Mouse (Mus musculus) urinary bladder, postnatal 25 days (tissue): ENCODE data around the gene Zc3h18.

Experiments
- DNase-seq: peaks from one replicate; pipeline ENCODE4 v3.0.0; 2022; ENCODE audit warnings: low spot score

Gene Zc3h18

DNA sequence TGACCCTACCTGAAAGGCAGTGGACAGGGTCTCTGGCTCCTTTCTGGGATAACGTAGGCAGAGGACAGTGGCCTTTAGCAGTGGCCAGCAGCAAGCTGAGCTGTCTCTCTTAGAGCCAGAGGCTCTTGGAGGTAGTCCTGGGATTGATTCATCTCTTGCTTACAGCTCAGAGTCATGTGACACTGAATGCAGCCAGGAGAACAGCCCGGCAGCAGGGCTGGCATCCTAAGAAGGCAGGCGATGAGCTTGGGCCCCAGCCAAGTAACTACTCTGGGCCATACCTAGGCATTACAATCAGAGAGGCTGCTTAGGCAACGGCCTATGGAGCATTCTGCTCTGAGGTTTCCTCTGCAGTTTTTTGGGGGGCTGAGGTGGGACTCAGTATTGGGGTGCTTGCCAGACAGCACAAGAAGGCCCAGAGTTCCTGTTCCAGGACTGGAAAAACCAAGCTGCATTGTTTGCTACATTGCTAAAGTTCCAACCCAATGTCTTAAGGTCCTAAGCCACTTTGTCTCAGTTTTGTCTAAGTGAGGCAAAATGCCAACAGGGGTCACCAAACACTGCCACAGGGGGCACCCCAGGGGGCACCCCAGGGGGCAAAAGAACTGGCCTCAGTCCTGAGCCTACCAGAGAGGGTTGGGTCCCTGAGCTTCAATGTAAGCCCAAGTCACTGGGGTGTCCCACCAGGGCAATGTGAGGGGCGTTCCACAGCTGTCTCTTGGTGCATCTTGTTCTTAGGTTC is 28.4 kb upstream of the Zc3h18 start:
- DNase-seq, result no peak

GRCm38 (mm10) chr8:122349357-122350297 is 26.8 kb upstream of the Zc3h18 start:
- DNase-seq, result no peak

GRCm38 (mm10) chr8:122350309-122351089 is 25.9 kb upstream of the Zc3h18 start:
- DNase-seq, result no peak

- no peak for DNase-seq
Measured at GRCm38 (mm10) chr8:122354157-122354556, 22.3 kb upstream of the Zc3h18 start.

DNA sequence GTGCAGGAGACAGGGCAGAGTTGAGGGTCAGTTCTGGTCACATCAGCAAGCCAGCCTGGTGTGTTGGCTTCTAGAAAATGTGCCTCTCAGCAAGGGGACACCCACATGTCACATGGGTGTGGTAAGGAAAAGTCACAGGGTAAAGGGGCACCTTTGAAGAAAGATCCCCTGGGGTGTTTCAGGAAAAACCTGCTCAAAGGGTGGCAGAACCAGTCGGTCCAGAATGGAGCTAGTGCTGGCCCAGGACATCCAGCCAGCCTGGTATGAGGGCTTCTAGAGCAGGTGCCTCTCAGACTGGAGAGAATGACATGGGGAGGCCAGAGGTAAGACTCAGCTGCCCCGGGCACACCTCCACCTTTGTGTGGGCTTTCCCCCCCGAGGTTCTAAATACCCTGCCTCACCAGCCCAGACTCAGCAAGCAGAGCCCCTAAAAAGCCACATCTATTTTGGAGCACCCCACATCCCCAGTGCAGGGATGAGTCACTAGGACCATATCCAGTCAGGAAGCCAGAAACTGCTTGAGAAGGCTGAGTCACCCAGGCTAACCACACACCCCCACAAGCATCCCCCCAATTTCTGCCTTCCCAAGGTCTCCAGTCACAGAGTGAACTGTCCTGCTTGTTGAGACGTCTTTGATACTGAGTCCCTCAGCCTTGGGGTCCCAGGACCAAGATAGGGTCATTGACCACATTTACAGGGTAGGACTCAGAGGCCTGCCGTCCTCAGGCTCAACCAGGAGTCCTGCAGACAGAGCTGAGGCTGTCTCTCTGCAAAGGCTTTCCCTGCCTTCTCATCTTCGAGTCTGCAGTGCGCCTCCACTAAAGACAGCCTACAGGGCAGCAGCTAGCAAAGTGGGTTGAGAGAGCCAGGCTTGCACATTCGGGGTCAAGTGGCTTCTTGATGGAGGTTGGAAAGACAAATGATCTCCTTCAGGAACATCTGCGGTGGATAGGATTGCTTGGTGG is 20.5 kb upstream of the Zc3h18 start:
- peak; percentile 60 for DNase-seq

DNA sequence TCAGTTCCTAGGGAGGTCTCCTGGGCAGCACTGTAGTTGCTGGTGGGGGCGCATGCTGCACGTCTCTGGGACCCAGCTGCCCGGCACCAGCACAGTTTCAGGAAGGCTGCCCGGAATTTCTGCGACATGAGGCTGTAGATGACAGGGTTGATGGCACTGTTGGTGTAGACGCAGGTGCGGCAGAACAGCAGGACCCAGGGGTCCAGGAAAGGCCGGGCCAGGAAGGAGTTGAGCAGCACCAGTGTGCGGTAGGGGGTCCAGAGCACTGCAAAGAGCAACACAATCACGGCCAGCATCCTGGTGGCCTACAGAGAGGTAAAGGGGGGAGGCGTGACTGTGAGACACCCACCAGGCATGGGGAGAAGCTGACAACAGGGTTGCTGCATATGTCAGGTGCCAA is 19.2 kb upstream of the Zc3h18 start:
- DNase-seq, result no peak

DNA sequence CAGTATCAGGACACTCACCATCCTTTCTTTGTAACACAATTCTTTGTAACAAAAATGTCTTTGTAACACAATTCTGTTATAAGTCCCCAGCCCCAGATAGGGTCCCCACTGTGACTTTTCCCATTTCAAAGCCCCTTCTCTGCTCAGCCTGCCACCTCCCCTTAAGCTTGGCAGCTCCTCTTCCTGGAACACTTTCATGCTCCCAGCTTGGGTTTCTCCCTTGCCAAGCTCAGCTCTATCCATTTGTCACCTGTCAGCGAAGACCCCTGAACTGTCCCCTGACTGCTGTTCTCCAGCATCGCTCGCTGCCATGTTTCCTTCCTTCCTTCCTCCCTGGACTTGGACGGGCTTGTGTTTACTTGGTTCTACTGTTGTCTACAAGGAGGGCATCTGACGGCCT is 18.8 kb upstream of the Zc3h18 start:
- no peak for DNase-seq

DNA sequence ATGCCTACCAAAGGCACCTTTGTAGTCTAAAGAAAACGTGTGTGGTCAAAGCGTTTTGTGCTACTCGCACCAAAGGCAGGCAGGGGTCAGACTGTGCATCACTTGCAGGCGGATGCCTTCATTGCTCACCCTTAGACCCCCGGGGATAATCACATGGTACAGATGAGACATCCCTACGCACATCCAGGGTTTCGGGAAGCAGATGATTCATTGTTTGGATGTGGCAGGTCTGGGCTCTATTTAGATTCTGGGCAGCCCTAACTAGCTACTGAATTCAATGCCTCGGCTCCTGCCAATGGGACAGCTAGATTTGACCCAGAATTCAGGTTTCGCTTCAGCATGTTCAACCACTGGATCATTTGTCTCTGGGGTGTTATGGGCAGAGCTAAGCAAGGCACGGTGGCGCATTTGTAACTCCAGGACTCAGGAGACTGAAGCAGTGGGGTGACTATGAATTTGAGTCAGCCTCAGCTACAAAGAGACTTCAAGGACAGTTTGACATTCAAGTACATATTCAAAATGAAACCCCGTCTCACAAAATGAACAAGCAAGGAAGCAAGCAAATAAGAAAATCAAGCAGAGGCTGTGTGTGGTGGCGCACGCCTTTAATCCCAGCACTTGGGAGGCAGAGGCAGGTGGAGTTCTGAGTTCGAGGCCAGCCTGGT is 17.2 kb upstream of the Zc3h18 start:
- DNase-seq, result no peak

- DNase-seq, result no peak
Measured at GRCm38 (mm10) chr8:122360696-122361416, 15.6 kb upstream of the Zc3h18 start, which contains the start of gene Trhr2. Trhr2 (minus strand) TSS chr8:122360746.

DNA sequence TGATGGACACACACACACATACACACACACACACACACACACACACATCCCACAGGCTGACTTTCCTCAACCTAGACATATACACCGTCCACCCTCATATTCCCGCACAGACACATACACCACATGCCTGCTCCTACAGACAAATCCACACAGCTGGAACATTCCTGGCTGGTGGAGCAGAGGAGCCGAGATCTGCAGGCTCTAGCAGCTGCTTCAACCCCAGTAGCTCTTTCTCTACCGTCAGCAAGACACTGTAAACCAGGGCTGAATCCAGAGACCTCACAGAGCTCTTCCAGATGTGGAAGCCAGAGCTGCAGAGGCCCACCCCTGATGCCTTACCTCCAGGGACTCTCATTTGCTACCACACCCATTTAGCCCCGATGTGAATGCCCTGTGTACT is 14.1 kb upstream of the Zc3h18 start:
- no peak for DNase-seq

DNA sequence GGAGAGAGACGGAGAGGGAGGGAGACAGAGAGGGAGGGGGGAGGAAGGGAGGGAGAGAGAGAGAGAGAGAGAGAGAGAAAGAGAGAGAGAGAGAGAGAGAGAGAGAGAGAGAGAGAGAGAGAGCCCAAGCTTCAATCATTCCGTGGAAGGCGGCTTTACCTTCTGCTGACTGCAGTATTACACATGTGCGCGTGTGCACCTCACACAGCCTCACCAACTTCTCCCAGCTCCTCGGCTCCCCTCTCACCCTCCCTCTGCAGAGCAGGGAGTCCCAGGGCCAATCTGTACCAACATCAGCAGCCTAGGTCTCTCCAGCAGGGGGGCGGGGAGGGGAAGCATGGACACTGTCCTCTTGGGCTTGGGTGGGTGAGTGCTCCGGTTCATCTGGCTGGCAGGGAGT is 13.4 kb upstream of the Zc3h18 start:
- DNase-seq, result no peak

DNA sequence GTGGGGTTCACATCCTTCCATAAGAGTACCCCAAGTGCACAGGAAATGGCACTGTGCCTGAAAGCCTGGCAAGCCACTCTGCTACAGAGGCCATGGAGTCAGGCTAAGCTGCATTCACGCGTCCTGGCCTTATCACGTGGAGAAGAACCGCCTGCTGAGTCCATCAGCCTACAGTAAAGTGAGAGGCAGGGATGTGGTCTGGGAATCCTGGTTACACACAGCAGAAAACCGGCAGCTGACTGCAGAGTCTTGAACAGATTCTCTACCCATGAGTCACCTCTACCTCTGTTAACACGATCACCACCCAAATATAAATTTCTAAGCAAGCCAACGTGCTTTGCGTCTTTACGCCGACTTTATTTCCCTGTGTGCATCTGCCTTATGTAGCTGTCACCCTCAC is 7.9 kb upstream of the Zc3h18 start:
- DNase-seq, result no peak

DNA sequence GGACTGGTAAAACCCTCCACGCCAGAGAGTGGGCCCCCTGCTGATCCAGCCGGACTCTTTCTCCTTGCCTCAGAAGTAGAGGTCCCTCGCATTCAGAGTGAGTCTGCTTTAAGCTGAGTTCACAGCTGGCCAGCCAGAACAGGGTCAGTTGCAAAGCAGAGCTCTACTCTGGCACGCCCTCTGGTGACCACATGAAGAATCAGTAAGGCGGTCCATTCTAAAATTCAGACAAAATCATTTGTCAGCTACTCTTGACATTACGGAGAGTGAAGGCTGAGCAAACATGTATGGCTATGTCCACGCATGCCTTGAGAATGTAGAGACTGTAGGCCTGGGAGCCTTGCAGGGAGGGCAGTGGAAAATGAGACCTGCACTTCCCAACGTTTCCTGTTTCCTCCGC is 6.7 kb upstream of the Zc3h18 start:
- DNase-seq, result peak; percentile 78

DNA sequence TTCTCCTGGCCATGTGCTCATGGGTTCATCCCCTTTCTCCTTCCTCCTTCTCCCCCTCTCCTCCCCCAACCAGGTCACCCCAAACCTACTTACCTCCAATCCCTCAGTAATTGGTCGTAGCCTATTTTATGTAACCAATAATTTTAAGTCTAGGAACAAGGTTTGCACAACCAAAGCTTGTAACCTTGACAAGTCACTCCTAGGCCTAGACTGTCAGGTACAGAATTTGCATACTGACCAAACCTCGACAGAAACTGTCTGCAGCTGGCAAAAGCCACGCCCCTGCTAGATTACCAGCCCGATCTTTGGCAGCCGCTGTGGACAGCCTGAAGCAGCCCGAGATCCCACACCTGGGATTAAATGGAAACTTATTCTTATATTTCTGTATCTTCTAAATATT is 4.7 kb upstream of the Zc3h18 start:
- DNase-seq, result no peak

- no peak for DNase-seq
Measured at GRCm38 (mm10) chr8:122375320-122375719, 1.1 kb upstream of the Zc3h18 start.

GRCm38 (mm10) chr8:122375751-122376364 is 551 bp upstream of the Zc3h18 start:
- DNase-seq, result no peak

GRCm38 (mm10) chr8:122383039-122383438 is 6.6 kb downstream of the Zc3h18 start:
- DNase-seq, result no peak

GRCm38 (mm10) chr8:122389357-122389756 is 12.9 kb downstream of the Zc3h18 start:
- DNase-seq, result no peak

GRCm38 (mm10) chr8:122390758-122391157 is 14.3 kb downstream of the Zc3h18 start:
- no peak for DNase-seq
